Mouse (Mus musculus) stomach, embryonic 15.5 days (tissue): Measurements from ENCODE around the gene Fscb. TPM values are rescaled to one million over a fixed set of nuclear protein-coding genes. Genes with fewer than 3 reads are reported as not detected.

Experiments
- ATAC-seq: fragments of 200-750 bp; cut with Nextera tagmentation; 2 replicates; pipeline ENCODE4 v1.8.0; 2017; ENCODE audit warnings: low read depth, moderate number of reproducible peaks, moderate TSS enrichment; ENCODE audit not compliant: insufficient read depth, low FRiP score
- H3K27ac ChIP-seq: fragments of 300-500 bp; sonication (generic); 2 replicates; pipeline ENCODE4 v1.5.1; 2015; ENCODE audit warnings: mild to moderate bottlenecking, inconsistent platforms
- H3K27me3 ChIP-seq: fragments of 300-500 bp; sonication (generic); replicated peaks from 2 replicates; pipeline ENCODE4 v1.6.1; 2015; ENCODE audit warnings: inconsistent platforms
- H3K36me3 ChIP-seq: fragments of 300-500 bp; sonication (generic); 2 replicates; pipeline ENCODE4 v1.6.1; 2015; ENCODE audit warnings: inconsistent platforms
- H3K4me1 ChIP-seq: fragments of 300-500 bp; sonication (generic); 2 replicates; pipeline ENCODE4 v1.6.1; 2015; ENCODE audit warnings: inconsistent platforms
- H3K4me2 ChIP-seq: fragments of 300-500 bp; sonication (generic); 2 replicates; pipeline ENCODE4 v1.6.1; 2015; ENCODE audit warnings: mild to moderate bottlenecking, inconsistent platforms
- H3K4me3 ChIP-seq: fragments of 300-500 bp; sonication (generic); replicated peaks from 2 replicates; pipeline ENCODE4 v1.5.1; 2015; ENCODE audit warnings: inconsistent platforms
- H3K9ac ChIP-seq: fragments of 300-500 bp; sonication (generic); 2 replicates; pipeline ENCODE4 v1.6.1; 2015; ENCODE audit warnings: inconsistent platforms
- H3K9me3 ChIP-seq: fragments of 300-500 bp; sonication (generic); 2 replicates; pipeline ENCODE4 v1.6.1; 2016; ENCODE audit warnings: inconsistent platforms
- WGBS: fragments of 180-500 bp; shearing (Covaris S2); methylation state at CpG from one replicate; pipeline ENCODE4 v1.1.7; 2015; 5-methylcytosine and 5-hydroxymethylcytosine counted together
- polyA plus RNA-seq: library from polyadenylated mRNA; unstranded; fragments of >200 nt; fragmentation: Nextera tagmentation; extraction: Ambion mirVana; gene quantifications from 2 replicates; pipeline ENCODE4 v1.2.1, GENCODE M21; 2015

Gene Fscb
- polyA plus RNA-seq, result 0.05 TPM in 1 of 2 replicates, not detected in the other

GRCm38 (mm10) chr12:64474590-64474989 lies at the start of gene Fscb:
Gene Fscb (minus strand): TSS chr12:64474690.
- no peak within 1 kb of the TSS for H3K27ac ChIP-seq
- H3K9me3 ChIP-seq, result no peaks in the 10 kb centered on the region
- WGBS, result 83% methylated on average over 1 of the region's 1 CpGs
- H3K9ac ChIP-seq, result no peak within 1 kb of the TSS
- no peak within 1 kb of the TSS for H3K4me2 ChIP-seq
- no peaks in the 10 kb centered on the region for H3K36me3 ChIP-seq
- H3K4me1 ChIP-seq, result no peaks in the 10 kb centered on the region
- H3K4me3 ChIP-seq, result no peak within 1 kb of the TSS
- no peak for ATAC-seq
- no peaks in the 10 kb centered on the region for H3K27me3 ChIP-seq

GRCm38 (mm10) chr12:64516775-64517174 lies 42.3 kb upstream of the Fscb start:
- H3K4me1 ChIP-seq, result no peaks in the 10 kb centered on the region
- no peaks in the 10 kb centered on the region for H3K36me3 ChIP-seq
- ATAC-seq, result no peak
- H3K9ac ChIP-seq, result no peak overlapping the region
- H3K9me3 ChIP-seq, result no peaks in the 10 kb centered on the region
- no peak overlapping the region for H3K4me2 ChIP-seq
- 62% methylated on average over 2 of the region's 2 CpGs for WGBS
- no peak overlapping the region for H3K27ac ChIP-seq
- no peaks in the 10 kb centered on the region for H3K27me3 ChIP-seq
- H3K4me3 ChIP-seq, result no peak overlapping the region

GRCm38 (mm10) chr12:64513439-64513838 lies 38.9 kb upstream of the Fscb start:
- H3K9ac ChIP-seq, result no peak overlapping the region
- no peak overlapping the region for H3K4me2 ChIP-seq
- no peaks in the 10 kb centered on the region for H3K4me1 ChIP-seq
- H3K9me3 ChIP-seq, result no peaks in the 10 kb centered on the region
- 82% methylated on average over 1 of the region's 1 CpGs for WGBS
- no peaks in the 10 kb centered on the region for H3K27me3 ChIP-seq
- H3K27ac ChIP-seq, result no peak overlapping the region
- no peak for ATAC-seq
- H3K4me3 ChIP-seq, result no peak overlapping the region
- H3K36me3 ChIP-seq, result no peaks in the 10 kb centered on the region

GRCm38 (mm10) chr12:64497706-64498105 lies 23.2 kb upstream of the Fscb start:
- Histone ChIP-seq H3K36me3 (no peaks in the 10 kb centered on the region), H3K27me3 (no peaks in the 10 kb centered on the region), H3K4me2 (no peak overlapping the region), H3K9me3 (no peaks in the 10 kb centered on the region), H3K27ac (no peak overlapping the region), H3K9ac (no peak overlapping the region), H3K4me1 (no peaks in the 10 kb centered on the region), H3K4me3 (no peak overlapping the region)
- 74% methylated on average over 5 of the region's 5 CpGs for WGBS
- ATAC-seq, result no peak

DNA sequence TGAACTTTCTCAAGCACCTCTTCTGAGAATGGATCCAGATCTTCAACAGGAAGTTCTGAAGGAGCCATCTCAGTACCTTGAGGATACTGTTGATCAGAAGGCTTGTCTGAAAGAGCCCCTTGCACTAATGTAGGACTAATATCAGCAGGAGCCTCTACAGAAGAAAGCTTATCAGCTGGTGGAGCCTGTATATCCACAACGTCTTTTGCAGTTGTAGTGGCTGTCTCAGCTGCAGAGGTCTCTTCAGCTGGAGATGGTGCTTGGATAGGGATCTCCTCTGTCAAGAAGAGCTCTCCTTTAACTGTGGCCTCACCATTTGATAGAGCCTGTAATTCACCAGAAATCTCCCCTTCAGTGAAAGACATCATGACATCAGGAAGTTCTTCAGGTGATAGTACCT lies 875 bp downstream of the Fscb start:
- H3K27me3 ChIP-seq, result no peaks in the 10 kb centered on the region
- no peak overlapping the region for H3K27ac ChIP-seq
- no peaks in the 10 kb centered on the region for H3K36me3 ChIP-seq
- no peak overlapping the region for H3K4me2 ChIP-seq
- ATAC-seq, result no peak
- no peak overlapping the region for H3K4me3 ChIP-seq
- H3K9me3 ChIP-seq, result no peaks in the 10 kb centered on the region
- 74% methylated on average over 1 of the region's 1 CpGs for WGBS
- no peaks in the 10 kb centered on the region for H3K4me1 ChIP-seq
- H3K9ac ChIP-seq, result no peak overlapping the region

DNA sequence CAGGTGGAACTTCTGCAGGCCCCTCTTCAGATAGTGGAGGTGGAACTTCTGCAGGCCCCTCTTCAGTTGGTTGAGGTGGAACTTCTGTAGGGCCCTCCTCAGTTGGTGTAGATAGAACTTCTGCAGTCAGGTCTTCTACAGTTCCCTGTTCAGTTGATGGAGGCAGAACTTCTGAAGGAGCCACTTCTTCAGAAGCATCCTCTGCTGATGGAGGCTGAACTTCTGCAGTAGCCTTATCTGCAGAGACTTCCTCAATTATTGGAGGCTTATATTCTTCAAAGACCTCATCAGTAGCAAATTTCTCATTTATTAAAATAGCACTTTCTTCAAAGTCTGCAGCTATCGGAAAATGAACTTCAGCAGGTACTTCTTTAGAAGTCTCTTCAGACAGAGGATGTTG lies 1.4 kb downstream of the Fscb start:
- no peak overlapping the region for H3K9ac ChIP-seq
- H3K36me3 ChIP-seq, result no peaks in the 10 kb centered on the region
- no peak overlapping the region for H3K4me2 ChIP-seq
- no peaks in the 10 kb centered on the region for H3K4me1 ChIP-seq
- no peaks in the 10 kb centered on the region for H3K9me3 ChIP-seq
- H3K27me3 ChIP-seq, result no peaks in the 10 kb centered on the region
- H3K4me3 ChIP-seq, result no peak overlapping the region
- ATAC-seq, result no peak
- WGBS, result 82% methylated on average over 1 of the region's 1 CpGs
- H3K27ac ChIP-seq, result no peak overlapping the region

DNA sequence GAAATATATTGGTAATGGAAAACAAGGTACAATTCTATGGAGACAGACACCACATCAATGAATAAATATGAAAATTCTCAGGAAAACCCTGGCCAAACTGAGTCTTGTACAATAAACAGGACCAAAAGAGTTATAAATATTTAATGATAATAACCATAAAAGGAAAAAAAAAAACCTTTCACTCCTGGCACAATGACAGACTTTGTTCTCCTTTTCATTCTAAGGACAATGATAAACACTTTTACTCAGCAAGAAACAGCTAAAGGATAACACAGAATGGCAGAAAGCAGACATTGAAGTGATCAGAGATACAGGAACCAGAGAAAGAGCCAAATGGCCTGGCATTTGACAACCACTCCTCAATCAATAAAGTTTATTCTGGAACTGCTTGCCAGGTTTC lies 19.3 kb downstream of the Fscb start:
- no peak overlapping the region for H3K4me2 ChIP-seq
- no peaks in the 10 kb centered on the region for H3K36me3 ChIP-seq
- H3K4me3 ChIP-seq, result no peak overlapping the region
- H3K27ac ChIP-seq, result no peak overlapping the region
- no peak for ATAC-seq
- no peaks in the 10 kb centered on the region for H3K4me1 ChIP-seq
- H3K27me3 ChIP-seq, result no peaks in the 10 kb centered on the region
- H3K9ac ChIP-seq, result no peak overlapping the region
- H3K9me3 ChIP-seq, result no peaks in the 10 kb centered on the region

- no peak overlapping the region for H3K4me2 ChIP-seq
- no peaks in the 10 kb centered on the region for H3K36me3 ChIP-seq
- H3K4me3 ChIP-seq, result no peak overlapping the region
- H3K9me3 ChIP-seq, result no peaks in the 10 kb centered on the region
- ATAC-seq, result no peak
- no peak overlapping the region for H3K27ac ChIP-seq
- no peak overlapping the region for H3K9ac ChIP-seq
- WGBS, result 62% methylated on average over 9 of the region's 9 CpGs
- H3K4me1 ChIP-seq, result no peaks in the 10 kb centered on the region
- no peaks in the 10 kb centered on the region for H3K27me3 ChIP-seq
Observed at GRCm38 (mm10) chr12:64449911-64450310, 24.6 kb downstream of the Fscb start.

- no peak overlapping the region for H3K27ac ChIP-seq
- no peak overlapping the region for H3K4me3 ChIP-seq
- ATAC-seq, result no peak
- H3K27me3 ChIP-seq, result no peaks in the 10 kb centered on the region
- H3K36me3 ChIP-seq, result no peaks in the 10 kb centered on the region
- 38% methylated on average over 2 of the region's 2 CpGs for WGBS
- H3K4me2 ChIP-seq, result no peak overlapping the region
- H3K9me3 ChIP-seq, result no peaks in the 10 kb centered on the region
- no peak overlapping the region for H3K9ac ChIP-seq
- H3K4me1 ChIP-seq, result no peaks in the 10 kb centered on the region
Observed at GRCm38 (mm10) chr12:64436675-64437074, 37.8 kb downstream of the Fscb start.
